Mouse (Mus musculus) hindbrain, embryonic 13.5 days (tissue): ENCODE measurements at regions not wholly inside any gene's neighbourhood (a gene's known extent, or its start where the extent isn't known, plus 50 kb on each side); places are given as distances from the start of the nearest gene placed in this dataset.
A peak's percentile ranks its signal among the peaks of the same experiment; 100 is the strongest.

ENCODE experiments used
- ATAC-seq: fragments of 200-750 bp; cut with Nextera tagmentation; 2 replicates; pipeline ENCODE4 v1.8.0; 2017; ENCODE audit warnings: moderate TSS enrichment; ENCODE audit not compliant: low FRiP score
- H3K27ac ChIP-seq: fragments of 300-500 bp; sonication (generic); 2 replicates; pipeline ENCODE4 v1.5.1; 2015; ENCODE audit warnings: inconsistent platforms, mild to moderate bottlenecking, moderate library complexity
- H3K27me3 ChIP-seq: fragments of 300-500 bp; sonication (generic); 2 replicates; pipeline ENCODE4 v1.6.1; 2015; ENCODE audit warnings: mild to moderate bottlenecking, inconsistent platforms
- H3K36me3 ChIP-seq: fragments of 300-500 bp; sonication (generic); 2 replicates; pipeline ENCODE4 v1.6.1; 2015; ENCODE audit warnings: mild to moderate bottlenecking, inconsistent platforms
- H3K4me1 ChIP-seq: fragments of 300-500 bp; sonication (generic); replicated peaks from 2 replicates; pipeline ENCODE4 v1.6.1; 2015; ENCODE audit warnings: inconsistent platforms
- H3K4me2 ChIP-seq: fragments of 300-500 bp; sonication (generic); 2 replicates; pipeline ENCODE4 v1.6.1; 2015; ENCODE audit warnings: inconsistent platforms, mild to moderate bottlenecking, moderate library complexity
- H3K4me3 ChIP-seq: fragments of 300-500 bp; sonication (generic); 2 replicates; pipeline ENCODE4 v1.5.1; 2015; ENCODE audit warnings: mild to moderate bottlenecking, inconsistent platforms
- H3K9ac ChIP-seq: fragments of 300-500 bp; sonication (generic); 2 replicates; pipeline ENCODE4 v1.6.1; 2015; ENCODE audit warnings: mild to moderate bottlenecking, inconsistent platforms
- H3K9me3 ChIP-seq: fragments of 300-500 bp; sonication (generic); 2 replicates; pipeline ENCODE4 v1.6.1; 2016; ENCODE audit warnings: inconsistent platforms
- WGBS: fragments of 180-500 bp; shearing (Covaris S2); methylation state at CpG from one replicate; pipeline ENCODE4 v1.1.7; 2015; 5-methylcytosine and 5-hydroxymethylcytosine counted together

DNA sequence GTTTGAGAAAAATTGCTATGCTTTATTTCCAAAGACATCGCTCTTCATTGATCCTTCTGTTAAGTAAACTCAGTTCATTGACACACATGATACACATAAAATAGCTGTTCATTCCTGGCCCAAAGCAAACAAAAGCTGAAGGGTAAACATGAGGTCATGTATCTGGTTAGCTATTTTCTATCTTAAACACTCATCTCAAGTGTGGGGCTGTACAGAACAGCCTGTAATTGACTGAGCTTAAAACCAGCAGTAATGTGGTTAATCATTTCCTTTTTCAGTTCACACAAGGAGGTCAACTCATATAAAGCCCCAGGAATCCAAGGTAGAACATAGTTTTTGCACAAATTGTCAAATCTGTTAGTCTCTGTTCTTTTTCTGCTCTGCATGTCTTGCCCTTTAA is 94.5 kb downstream of the Cldn17 start:
- Histone ChIP-seq H3K27ac (no peak overlapping the region), H3K9me3 (no peaks in the 10 kb centered on the region), H3K4me2 (no peak overlapping the region), H3K9ac (no peak overlapping the region), H3K4me3 (no peak overlapping the region), H3K27me3 (no peaks in the 10 kb centered on the region), H3K4me1 (no peaks in the 10 kb centered on the region), H3K36me3 (no peaks in the 10 kb centered on the region)
- WGBS = 89% methylated on average over 1 of the region's 1 CpGs
- no peak for ATAC-seq

DNA sequence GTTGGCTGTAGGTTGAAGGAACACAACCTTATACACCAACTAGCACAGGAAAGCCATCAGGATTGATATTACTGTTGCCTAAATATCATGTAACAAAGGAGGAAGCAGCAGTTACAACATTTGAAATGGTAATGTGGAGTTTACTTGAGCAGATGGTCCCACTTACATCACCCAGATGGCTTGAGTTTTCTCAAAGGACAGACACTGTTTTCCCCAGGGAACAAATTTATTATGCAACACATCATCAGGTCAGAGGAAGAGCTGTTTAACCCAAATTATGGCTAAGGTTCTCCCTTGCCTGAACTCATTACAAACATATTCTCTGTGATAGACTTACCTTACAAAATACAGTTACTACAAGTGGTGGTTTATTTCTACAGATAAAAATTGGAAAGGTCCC is 98.6 kb downstream of the Cldn17 start:
- Histone ChIP-seq H3K27ac (no peak overlapping the region), H3K9me3 (no peaks in the 10 kb centered on the region), H3K27me3 (no peaks in the 10 kb centered on the region), H3K4me3 (no peak overlapping the region), H3K9ac (no peak overlapping the region), H3K4me2 (no peak overlapping the region), H3K4me1 (no peaks in the 10 kb centered on the region), H3K36me3 (no peaks in the 10 kb centered on the region)
- ATAC-seq = no peak

DNA sequence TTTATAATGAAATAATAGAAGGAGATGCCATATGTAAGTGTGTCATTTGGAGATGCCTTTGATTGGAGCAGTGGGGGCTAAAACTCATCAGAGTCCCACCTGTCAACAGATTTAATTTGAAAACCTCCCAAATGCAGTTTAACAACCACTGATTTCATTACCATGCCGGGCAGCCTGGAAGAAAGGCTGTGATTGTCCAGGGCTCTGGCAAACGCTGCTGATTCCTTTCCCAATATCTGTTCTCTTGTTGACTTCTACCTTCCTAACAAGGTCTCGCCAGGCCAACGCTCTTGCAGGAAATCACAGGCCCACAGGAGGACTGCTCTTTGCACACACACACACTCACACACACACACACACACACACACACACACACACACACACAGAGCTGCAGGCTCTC is 102.4 kb downstream of the Cldn17 start:
- ATAC-seq = no peak
- Histone ChIP-seq H3K27ac (no peak overlapping the region), H3K4me2 (no peak overlapping the region), H3K4me1 (no peaks in the 10 kb centered on the region), H3K9me3 (no peaks in the 10 kb centered on the region), H3K4me3 (no peak overlapping the region), H3K36me3 (no peaks in the 10 kb centered on the region), H3K9ac (no peak overlapping the region), H3K27me3 (no peaks in the 10 kb centered on the region)
- WGBS = 89% methylated on average over 4 of the region's 4 CpGs

DNA sequence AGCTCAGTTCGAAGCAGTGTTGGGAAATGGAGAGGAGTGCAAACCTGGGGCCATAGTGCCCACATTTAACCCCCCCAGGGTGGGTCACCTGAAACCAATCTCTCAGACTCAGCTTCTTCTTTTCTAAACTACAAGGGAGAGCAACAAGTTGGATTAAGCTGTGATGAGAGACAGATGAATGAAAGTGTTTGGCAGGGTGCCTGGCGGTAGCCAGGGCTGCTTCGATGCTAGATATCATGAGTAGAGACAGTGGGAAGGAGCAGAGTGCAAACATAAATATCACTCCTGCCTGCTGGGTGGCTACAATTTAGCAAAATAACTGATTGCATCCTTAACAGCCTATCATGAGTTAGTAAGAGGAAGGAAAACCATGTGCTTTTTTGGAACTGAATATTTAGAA is 106.9 kb downstream of the Cldn17 start:
- no peaks in the 10 kb centered on the region for H3K4me1 ChIP-seq
- WGBS = 68% methylated on average over 3 of the region's 3 CpGs
- H3K36me3 ChIP-seq = no peaks in the 10 kb centered on the region
- H3K4me3 ChIP-seq = no peak overlapping the region
- H3K27me3 ChIP-seq = no peaks in the 10 kb centered on the region
- no peaks in the 10 kb centered on the region for H3K9me3 ChIP-seq
- no peak overlapping the region for H3K4me2 ChIP-seq
- no peak for ATAC-seq
- no peak overlapping the region for H3K9ac ChIP-seq
- H3K27ac ChIP-seq = no peak overlapping the region

DNA sequence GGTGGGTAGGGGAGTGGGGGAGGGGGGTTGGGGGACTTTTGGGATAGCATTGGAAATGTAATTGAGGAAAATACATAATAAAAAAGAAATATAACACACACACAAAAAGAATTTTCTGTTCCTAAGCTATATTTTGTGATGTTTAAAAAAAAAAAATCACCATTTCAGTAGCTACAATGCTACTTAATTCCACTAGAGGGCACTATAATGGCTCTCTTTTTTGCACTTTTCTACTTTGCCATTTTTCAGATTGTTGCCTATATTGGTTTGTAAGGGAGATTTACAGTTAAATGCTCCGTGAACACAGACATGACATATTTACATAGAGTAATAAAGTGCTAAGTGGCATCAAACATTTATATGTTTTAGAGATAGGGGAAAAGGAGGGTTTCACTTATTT is 102.7 kb upstream of the Grik1 start:
- WGBS = 53% methylated on average over 1 of the region's 1 CpGs
- H3K27me3 ChIP-seq = no peaks in the 10 kb centered on the region
- no peak overlapping the region for H3K9ac ChIP-seq
- H3K4me2 ChIP-seq = no peak overlapping the region
- ATAC-seq = no peak
- H3K36me3 ChIP-seq = no peaks in the 10 kb centered on the region
- no peak overlapping the region for H3K27ac ChIP-seq
- no peak overlapping the region for H3K4me3 ChIP-seq
- H3K4me1 ChIP-seq = no peaks in the 10 kb centered on the region
- no peaks in the 10 kb centered on the region for H3K9me3 ChIP-seq

DNA sequence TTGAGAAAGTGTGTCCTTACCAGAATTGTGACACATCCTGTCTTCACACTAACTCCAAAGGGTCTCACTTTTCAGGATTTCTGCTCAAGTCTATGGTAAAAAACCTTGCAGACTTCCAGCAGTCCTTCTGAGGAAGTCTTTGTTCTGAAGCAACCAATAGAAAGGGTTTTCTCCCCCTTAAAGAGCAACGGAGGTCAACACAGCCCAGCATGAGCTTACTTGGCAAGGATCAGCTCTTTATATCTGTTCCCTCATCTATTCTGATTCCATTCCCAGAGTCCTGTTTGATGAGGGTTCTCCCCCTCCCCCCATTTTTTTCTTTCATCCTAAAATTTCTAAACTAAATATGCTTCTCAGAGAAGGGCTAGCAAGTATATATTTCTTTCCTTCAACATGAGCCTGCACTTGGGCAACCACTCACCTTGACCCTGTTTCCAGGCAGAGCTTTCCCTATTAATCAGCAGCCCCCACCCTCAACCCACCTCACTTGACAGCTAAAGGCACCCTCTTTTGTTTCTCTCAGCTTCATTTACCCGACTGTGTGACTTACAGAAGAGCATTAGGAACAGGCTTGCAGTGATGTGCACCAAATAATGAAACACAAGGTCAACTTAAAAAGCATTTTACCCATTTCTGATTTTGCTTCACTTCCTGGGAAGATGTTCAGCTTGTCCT is 91.7 kb upstream of the Grik1 start:
- no peak for ATAC-seq
- Histone ChIP-seq H3K9ac (no peak overlapping the region), H3K4me1 (0 out of 2 replicates have a peak, but pooled peaks cover 3% of the 10 kb centered on the region), H3K36me3 (no peaks in the 10 kb centered on the region), H3K27me3 (no peaks in the 10 kb centered on the region), H3K27ac (no peak overlapping the region), H3K4me3 (no peak overlapping the region), H3K4me2 (no peak overlapping the region), H3K9me3 (no peaks in the 10 kb centered on the region)
- WGBS = 3% methylated on average over 2 of the region's 2 CpGs

DNA sequence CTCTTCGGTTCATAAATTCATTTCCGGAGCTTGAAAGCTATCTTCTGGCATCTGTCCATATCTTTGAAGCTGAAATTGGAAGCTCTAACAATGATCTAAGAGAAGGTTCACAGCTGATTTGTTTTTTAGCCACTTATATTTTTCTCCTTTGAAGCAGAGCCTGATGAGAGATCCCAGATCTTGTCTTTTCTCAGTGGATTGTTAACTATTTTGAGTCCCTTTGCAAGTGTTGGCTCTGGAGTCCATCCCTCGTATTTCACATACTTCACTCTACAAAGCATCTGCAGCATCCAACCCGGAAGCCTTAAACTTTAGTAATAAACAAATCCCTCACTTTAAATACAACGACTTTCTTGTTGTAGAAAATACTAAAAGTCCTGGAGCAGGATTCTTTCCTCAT is 85.6 kb upstream of the Grik1 start:
- WGBS = 75% methylated on average over 5 of the region's 5 CpGs
- no peaks in the 10 kb centered on the region for H3K4me1 ChIP-seq
- no peak overlapping the region for H3K9ac ChIP-seq
- no peaks in the 10 kb centered on the region for H3K27me3 ChIP-seq
- no peak overlapping the region for H3K4me3 ChIP-seq
- no peaks in the 10 kb centered on the region for H3K36me3 ChIP-seq
- no peak for ATAC-seq
- no peak overlapping the region for H3K27ac ChIP-seq
- no peaks in the 10 kb centered on the region for H3K9me3 ChIP-seq
- no peak overlapping the region for H3K4me2 ChIP-seq

DNA sequence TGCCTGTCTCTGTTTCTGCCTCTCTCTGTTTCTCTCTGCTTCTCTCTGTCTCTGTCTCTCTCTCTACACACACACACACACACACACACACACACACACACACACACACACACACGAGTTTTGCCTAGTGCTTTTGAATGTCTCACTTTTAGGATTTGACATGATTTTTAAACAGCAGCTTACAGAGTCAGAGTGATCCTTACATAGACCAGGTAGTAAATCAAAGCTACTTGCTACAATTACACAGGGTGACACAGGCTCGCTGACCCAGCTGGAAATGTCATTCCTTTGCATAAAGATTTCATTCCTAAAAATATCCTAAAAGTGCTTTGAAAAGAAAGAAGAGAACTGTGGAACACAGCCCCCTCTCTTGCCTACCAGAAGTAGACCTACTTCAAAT is 84.5 kb upstream of the Grik1 start:
- ATAC-seq = no peak
- Histone ChIP-seq H3K27ac (no peak overlapping the region), H3K9me3 (no peaks in the 10 kb centered on the region), H3K4me1 (no peaks in the 10 kb centered on the region), H3K36me3 (no peaks in the 10 kb centered on the region), H3K4me3 (no peak overlapping the region), H3K4me2 (no peak overlapping the region), H3K27me3 (no peaks in the 10 kb centered on the region), H3K9ac (no peak overlapping the region)
- WGBS = 51% methylated on average over 2 of the region's 2 CpGs

DNA sequence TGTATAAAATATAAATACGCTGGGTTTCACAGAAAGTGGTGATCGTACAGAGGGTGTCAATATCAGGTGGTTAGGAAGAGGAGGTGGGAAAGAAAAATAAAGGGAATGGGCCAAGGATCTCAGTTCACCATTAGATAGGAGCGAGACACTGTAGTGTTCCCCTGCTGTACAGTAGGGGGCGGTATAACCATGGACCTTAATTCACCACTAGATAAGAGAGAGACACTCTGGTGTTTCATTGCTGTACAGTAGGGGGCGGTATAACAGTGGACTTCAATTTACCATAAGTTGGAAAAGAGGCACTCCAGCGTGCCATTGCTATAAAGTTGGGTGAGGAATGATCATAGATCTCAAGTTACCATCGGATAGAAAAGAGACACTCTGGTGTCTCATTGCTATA is 82.0 kb upstream of the Grik1 start:
- ATAC-seq = peak; percentile 77
- Histone ChIP-seq H3K9me3 (no peaks in the 10 kb centered on the region), H3K4me2 (no peak overlapping the region), H3K4me1 (no peaks in the 10 kb centered on the region), H3K9ac (no peak overlapping the region), H3K36me3 (no peaks in the 10 kb centered on the region), H3K27me3 (no peaks in the 10 kb centered on the region), H3K27ac (no peak overlapping the region), H3K4me3 (no peak overlapping the region)
- 39% methylated on average over 7 of the region's 7 CpGs for WGBS

DNA sequence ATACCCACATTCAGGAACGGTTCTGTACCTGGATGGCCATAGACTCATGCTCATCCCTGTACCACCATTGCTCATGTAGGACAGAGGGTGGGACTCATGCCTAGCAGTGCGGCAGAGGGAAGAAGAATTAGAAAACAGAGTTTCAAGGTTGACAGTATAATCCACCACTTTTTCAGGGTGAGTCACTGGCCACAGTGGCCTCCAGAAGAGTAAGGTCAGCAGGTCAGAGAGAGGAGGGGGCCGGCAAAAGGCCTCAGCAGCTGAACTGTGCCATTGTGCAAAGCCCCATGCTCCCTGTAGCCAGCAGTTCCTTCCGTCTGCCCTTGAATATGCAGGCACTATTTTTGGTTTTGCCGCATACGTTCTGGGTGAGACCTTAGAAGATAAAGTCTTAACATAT is 78.1 kb upstream of the Grik1 start:
- H3K36me3 ChIP-seq = no peaks in the 10 kb centered on the region
- ATAC-seq = no peak
- no peaks in the 10 kb centered on the region for H3K27me3 ChIP-seq
- no peak overlapping the region for H3K4me3 ChIP-seq
- H3K9me3 ChIP-seq = no peaks in the 10 kb centered on the region
- no peak overlapping the region for H3K9ac ChIP-seq
- H3K27ac ChIP-seq = no peak overlapping the region
- H3K4me2 ChIP-seq = no peak overlapping the region
- H3K4me1 ChIP-seq = no peaks in the 10 kb centered on the region
- WGBS = 50% methylated on average over 6 of the region's 6 CpGs

DNA sequence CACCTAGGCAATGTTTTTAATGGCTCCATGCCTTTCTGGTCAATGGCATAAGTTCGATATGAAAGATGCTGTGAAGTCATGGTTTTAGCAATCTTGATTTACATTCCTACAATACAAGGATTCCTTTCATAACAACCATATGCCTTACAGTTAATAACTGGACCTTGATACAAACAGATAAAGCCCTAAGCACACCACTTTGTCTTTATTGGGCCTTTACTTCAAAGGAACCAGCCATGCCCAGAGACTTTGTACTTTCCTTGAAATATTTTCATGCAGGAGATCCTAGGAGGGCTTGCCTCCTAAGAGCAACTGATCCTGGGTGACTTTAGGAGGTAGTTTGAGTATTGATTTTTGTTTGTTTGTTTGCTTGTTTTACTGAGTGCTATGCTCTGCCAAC is 77.1 kb upstream of the Grik1 start:
- no peaks in the 10 kb centered on the region for H3K4me1 ChIP-seq
- no peak for ATAC-seq
- no peaks in the 10 kb centered on the region for H3K9me3 ChIP-seq
- no peak overlapping the region for H3K9ac ChIP-seq
- H3K27ac ChIP-seq = no peak overlapping the region
- no peaks in the 10 kb centered on the region for H3K27me3 ChIP-seq
- H3K4me2 ChIP-seq = no peak overlapping the region
- no peak overlapping the region for H3K4me3 ChIP-seq
- H3K36me3 ChIP-seq = no peaks in the 10 kb centered on the region
- 83% methylated on average over 1 of the region's 1 CpGs for WGBS

DNA sequence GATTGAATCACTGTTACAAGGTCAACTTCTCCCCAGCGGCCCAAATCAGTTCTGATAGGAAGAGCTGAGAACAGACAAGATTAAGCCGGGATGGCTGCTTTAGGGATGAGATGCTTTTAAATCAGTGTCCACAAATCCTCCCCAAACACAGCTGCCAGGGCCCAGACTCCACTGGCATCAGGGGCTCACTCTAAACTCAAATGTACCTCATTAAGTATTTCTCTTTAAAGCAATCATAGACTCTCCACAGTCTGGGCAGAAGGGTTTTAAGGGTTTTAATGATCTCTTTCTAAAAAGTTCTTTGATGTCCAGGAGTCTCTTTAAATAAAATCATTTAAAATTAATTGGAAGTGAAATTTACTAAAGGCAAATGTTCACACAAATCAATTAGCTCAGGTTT is 70.0 kb upstream of the Grik1 start:
- ATAC-seq = no peak
- WGBS = 47% methylated on average over 2 of the region's 2 CpGs

More for the DNA sequence above, 70.0 kb upstream of the Grik1 start:
- Histone ChIP-seq H3K27me3 (no peaks in the 10 kb centered on the region), H3K4me2 (no peak overlapping the region), H3K9ac (no peak overlapping the region), H3K27ac (no peak overlapping the region), H3K4me1 (no peaks in the 10 kb centered on the region), H3K36me3 (no peaks in the 10 kb centered on the region), H3K4me3 (no peak overlapping the region), H3K9me3 (no peaks in the 10 kb centered on the region)
